Mouse (Mus musculus) neural tube, embryonic 15.5 days (tissue): ENCODE results near the gene Gm5798. TPM values are rescaled to one million over a fixed set of nuclear protein-coding genes. Genes with fewer than 3 reads are reported as not detected.
"Not testable (repeated sequence)": the region's sequence is repeated elsewhere in the genome, so short reads cannot be mapped to it uniquely, and the experiment has no call there.

Source experiments
- ATAC-seq: fragments of 200-750 bp; cut with Nextera tagmentation; 2 replicates; pipeline ENCODE4 v1.8.0; 2017; ENCODE audit warnings: mild to moderate bottlenecking, moderate TSS enrichment, moderate library complexity; ENCODE audit not compliant: low FRiP score
- H3K27ac ChIP-seq: fragments of 300-500 bp; sonication (generic); replicated peaks from 2 replicates; pipeline ENCODE4 v1.5.1; 2015; ENCODE audit warnings: mild to moderate bottlenecking, inconsistent platforms
- H3K27me3 ChIP-seq: fragments of 300-500 bp; sonication (generic); replicated peaks from 2 replicates; pipeline ENCODE4 v1.6.1; 2015; ENCODE audit warnings: inconsistent platforms
- H3K36me3 ChIP-seq: fragments of 300-500 bp; sonication (generic); 2 replicates; pipeline ENCODE4 v1.6.1; 2015; ENCODE audit warnings: inconsistent platforms
- H3K4me1 ChIP-seq: fragments of 300-500 bp; sonication (generic); 2 replicates; pipeline ENCODE4 v1.6.1; 2015; ENCODE audit warnings: inconsistent platforms
- H3K4me2 ChIP-seq: fragments of 300-500 bp; sonication (generic); 2 replicates; pipeline ENCODE4 v1.6.1; 2015; ENCODE audit warnings: inconsistent platforms, mild to moderate bottlenecking, moderate library complexity
- H3K4me3 ChIP-seq: fragments of 300-500 bp; sonication (generic); replicated peaks from 2 replicates; pipeline ENCODE4 v1.5.1; 2015; ENCODE audit warnings: mild to moderate bottlenecking, inconsistent platforms
- H3K9ac ChIP-seq: fragments of 300-500 bp; sonication (generic); replicated peaks from 2 replicates; pipeline ENCODE4 v1.6.1; 2015; ENCODE audit warnings: mild to moderate bottlenecking, inconsistent platforms
- H3K9me3 ChIP-seq: fragments of 300-500 bp; sonication (generic); replicated peaks from 2 replicates; pipeline ENCODE4 v1.6.1; 2016; ENCODE audit warnings: inconsistent platforms
- WGBS: fragments of 180-500 bp; shearing (Covaris S2); methylation state at CpG from one replicate; pipeline ENCODE4 v1.1.7; 2015; ENCODE audit warnings: mixed read lengths; 5-methylcytosine and 5-hydroxymethylcytosine counted together
- polyA plus RNA-seq: library from polyadenylated mRNA; unstranded; fragments of >200 nt; fragmentation: Nextera tagmentation; extraction: Ambion mirVana; gene quantifications from 2 replicates; pipeline ENCODE4 v1.2.1, GENCODE M21; 2015

Gm5798 gene
- not detected in 2 replicates for polyA plus RNA-seq

- H3K4me2 ChIP-seq, H3K27me3 ChIP-seq, H3K27ac ChIP-seq, ATAC-seq, H3K4me1 ChIP-seq, H3K9me3 ChIP-seq, H3K9ac ChIP-seq, H3K4me3 ChIP-seq, H3K36me3 ChIP-seq: not testable (repeated sequence)
- WGBS = 68% methylated on average over 2 of the region's 2 CpGs
These were observed at the start of gene Gm5798 for GRCm38 (mm10) chr14:41348309-41348708. Gene Gm5798, plus strand, starts transcription at chr14:41348609.

GRCm38 (mm10) chr14:41386279-41386678 is 37.9 kb downstream of the Gm5798 start, which contains the start of gene Gm7945:
Gene Gm7945, minus strand, starts transcription at chr14:41386379.
- H3K27me3 ChIP-seq, H3K27ac ChIP-seq, ATAC-seq, H3K36me3 ChIP-seq, H3K4me3 ChIP-seq, H3K4me1 ChIP-seq, H3K4me2 ChIP-seq, H3K9ac ChIP-seq, H3K9me3 ChIP-seq: not testable (repeated sequence)
- WGBS = no CpG with 5 or more reads among the region's 3 CpGs

Other genes starting within 250 kb of the Gm5798 start
- 0.09 TPM in 1 of 2 replicates, not detected in the other for gene Mat1a, start 243.6 kb upstream of the Gm5798 start, polyA plus RNA-seq
- gene Sftpa1, start 216.8 kb upstream of the Gm5798 start, polyA plus RNA-seq = not detected in 2 replicates
- not detected in 2 replicates for gene Mbl1, start 197.2 kb upstream of the Gm5798 start, polyA plus RNA-seq
- not detected in 2 replicates for gene Sftpd, start 163.5 kb upstream of the Gm5798 start, polyA plus RNA-seq
- 0.36 and 0.46 TPM in 2 replicates for gene Gm2832, start 69.8 kb upstream of the Gm5798 start, polyA plus RNA-seq
- gene Gm7945, start 37.8 kb downstream of the Gm5798 start, polyA plus RNA-seq = 0.12 TPM in 1 of 2 replicates, not detected in the other
- not detected in 2 replicates for gene Gm6482, start 59.7 kb downstream of the Gm5798 start, polyA plus RNA-seq
- not detected in 2 replicates for gene Gm7954, start 104.9 kb downstream of the Gm5798 start, polyA plus RNA-seq
- gene Gm3486, start 140.9 kb downstream of the Gm5798 start, polyA plus RNA-seq = 0.18 TPM in 1 of 2 replicates, not detected in the other
- not detected in 2 replicates for gene Gm7970, start 207.0 kb downstream of the Gm5798 start, polyA plus RNA-seq
- gene 1700049E17Rik2, start 224.6 kb downstream of the Gm5798 start, polyA plus RNA-seq = not detected in 2 replicates